Mouse (Mus musculus) brain, embryonic 14.5 days (tissue): ENCODE measurements around the gene Ap4s1.

Experiments
- CTCF ChIP-seq: fragments of 200-500 bp; IDR thresholded peaks from 2 replicates; pipeline ENCODE4 v1.5.1; 2012; ENCODE audit warnings: inconsistent platforms, mild to moderate bottlenecking, moderate library complexity, borderline replicate concordance; ENCODE audit not compliant: insufficient read depth, insufficient read length; ENCODE audit errors: extremely low read depth
- POLR2A ChIP-seq: fragments of 200-500 bp; IDR thresholded peaks from 2 replicates; pipeline ENCODE4 v1.6.1; 2012; ENCODE audit warnings: mild to moderate bottlenecking, inconsistent platforms, borderline replicate concordance; ENCODE audit not compliant: poor library complexity, insufficient read depth, insufficient read length, severe bottlenecking; ENCODE audit errors: extremely low read depth

- TF ChIP-seq CTCF (no peak), POLR2A (no peak)
Observed at GRCm38 (mm10) chr12:51655944-51656465, 34.8 kb upstream of the Ap4s1 start.
